In the genomic region with DNA sequence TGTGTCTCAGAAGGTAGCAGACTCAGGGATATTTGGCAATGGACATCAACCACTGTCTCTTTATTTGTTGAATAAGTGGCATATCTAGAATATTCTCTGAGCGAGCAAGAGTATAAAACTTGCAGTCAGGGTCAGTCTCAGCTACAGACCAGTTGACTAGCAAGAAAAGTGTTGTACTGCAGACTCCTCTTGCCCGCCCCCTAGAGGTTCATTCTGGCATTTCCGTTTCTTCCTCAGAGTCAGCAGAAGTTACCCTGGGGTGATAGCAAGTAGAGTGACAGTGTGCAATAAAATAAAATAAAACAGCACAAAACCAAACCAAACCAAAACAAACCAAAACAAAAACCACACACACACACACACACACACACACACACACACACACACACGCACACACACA, we compare ENCODE assay signal across 10 mouse cellular contexts.
DNase-seq lines count a peak whose midpoint lies in the region; ATAC-seq and TF ChIP-seq lines count a peak whose summit lies in the region.
"Had no signal": no experiment of that assay in that cellular context is flagged by ENCODE, and none has a peak within 500 bp of the region (broad histone marks: within the 10 kb centered on the region; RNA-seq: fewer than 3 reads in every experiment).

No protein-coding gene starts in this region.

- H3K27ac ChIP-seq in hindbrain, postnatal 0 days = no peak overlapping the region
- H3K27ac ChIP-seq in hindbrain, embryonic 16.5 days (ENCODE audit: low read depth, low read length) = no peak overlapping the region
- no peak overlapping the region for H3K27ac ChIP-seq in ES-E14 (ENCODE audit: insufficient read depth, low read depth, low read length, poor library complexity, severe bottlenecking)
- H3K27ac ChIP-seq: stomach, embryonic 15.5 days had no signal

- H3K4me2 ChIP-seq in hindbrain, postnatal 0 days (ENCODE audit: low read depth, low read length) = no peak overlapping the region
- no peak overlapping the region for H3K4me2 ChIP-seq in hindbrain, embryonic 16.5 days (ENCODE audit: low read length)
- H3K4me2 ChIP-seq: stomach, embryonic 15.5 days had no signal

- no peak overlapping the region for H3K4me3 ChIP-seq in hindbrain, postnatal 0 days (ENCODE audit: low read length)
- no peak overlapping the region for H3K4me3 ChIP-seq in hindbrain, embryonic 16.5 days (ENCODE audit: low read length)
- H3K4me3 ChIP-seq in ES-E14 (ENCODE audit: insufficient read depth in 1 of 2, low read depth in 1 of 2, low read length in 2 of 2, poor library complexity in 1 of 2, severe bottlenecking in 1 of 2) = no peak overlapping the region
- H3K4me3 ChIP-seq: stomach, embryonic 15.5 days had no signal

- TF ChIP-seq CTCF in hindbrain, postnatal 0 days (IDR thresholded peaks at IDR 0.05; ENCODE audit: low read depth) = peak; percentile 38; the same call in 1 of the 2 replicates

- WGBS in hindbrain, postnatal 0 days = 57% methylated on average over 4 of the region's 4 CpGs
- 60% methylated on average over 4 of the region's 4 CpGs for WGBS in hindbrain, embryonic 16.5 days

- no peak for DNase-seq in hindbrain, postnatal 0 days (ENCODE audit: low spot score)
- DNase-seq in 3T3-L1 (ENCODE audit: low read depth, low spot score) (peak; percentile 73), ES-E14 (ENCODE audit: low read depth, low spot score) (peak; percentile 52)
- DNase-seq in embryo, embryonic 9.5 days (ENCODE audit: extremely low spot score) = peak; percentile 12
- DNase-seq in gastrocnemius, postnatal 10 days = no peak
- no peak for DNase-seq in frontal cortex, postnatal 10 days (ENCODE audit: low spot score in 2 of 2)
- DNase-seq in cerebellum, adult 9-11 months = no peak

- in situ Hi-C loops in ES-E14 (cut with MboI; ENCODE audit: low sequenced_read_pairs in 2 of 2, unreplicated experiment in 2 of 2) = no loop called here

- H3K36me3 ChIP-seq in hindbrain, postnatal 0 days (ENCODE audit: insufficient read depth, low read length) = no peaks in the 10 kb centered on the region
- no peaks in the 10 kb centered on the region for H3K36me3 ChIP-seq in hindbrain, embryonic 16.5 days (ENCODE audit: control insufficient read depth, insufficient read depth, low read length)
- no peaks in the 10 kb centered on the region for H3K36me3 ChIP-seq in ES-E14 (ENCODE audit: control insufficient read depth, insufficient read depth, low read length, poor library complexity, severe bottlenecking)
- H3K36me3 ChIP-seq: stomach, embryonic 15.5 days had no signal

- no peak overlapping the region for H3K9ac ChIP-seq in hindbrain, postnatal 0 days (replicated peaks; ENCODE audit: low read length)
- no peak overlapping the region for H3K9ac ChIP-seq in hindbrain, embryonic 16.5 days (ENCODE audit: low read depth, low read length)
- H3K9ac ChIP-seq in ES-E14 (ENCODE audit: insufficient read depth, low read depth, low read length, poor library complexity, severe bottlenecking) = no peak overlapping the region
- H3K9ac ChIP-seq: stomach, embryonic 15.5 days had no signal

- no peaks in the 10 kb centered on the region for H3K4me1 ChIP-seq in hindbrain, postnatal 0 days (ENCODE audit: insufficient read depth, low read length)
- no peaks in the 10 kb centered on the region for H3K4me1 ChIP-seq in hindbrain, embryonic 16.5 days (ENCODE audit: control insufficient read depth, insufficient read depth, low read depth, low read length)
- no peaks in the 10 kb centered on the region for H3K4me1 ChIP-seq in ES-E14 (ENCODE audit: control insufficient read depth in 2 of 2, insufficient read depth in 2 of 2, low read length in 2 of 2, poor library complexity in 1 of 2)
- H3K4me1 ChIP-seq: stomach, embryonic 15.5 days had no signal

- no peaks in the 10 kb centered on the region for H3K9me3 ChIP-seq in hindbrain, postnatal 0 days (ENCODE audit: low read length)
- H3K9me3 ChIP-seq in hindbrain, embryonic 16.5 days (ENCODE audit: control insufficient read depth, low read length) = no peaks in the 10 kb centered on the region
- no peaks in the 10 kb centered on the region for H3K9me3 ChIP-seq in ES-E14 (ENCODE audit: control insufficient read depth, insufficient read depth, low read depth, low read length)
- H3K9me3 ChIP-seq: stomach, embryonic 15.5 days had no signal

- no peaks in the 10 kb centered on the region for H3K27me3 ChIP-seq in hindbrain, postnatal 0 days (ENCODE audit: insufficient read depth, low read length)
- no peaks in the 10 kb centered on the region for H3K27me3 ChIP-seq in hindbrain, embryonic 16.5 days (replicated peaks; ENCODE audit: control insufficient read depth, insufficient read depth, low read length)
- H3K27me3 ChIP-seq: stomach, embryonic 15.5 days had no signal

- ATAC-seq in hindbrain, postnatal 0 days = no peak
- no peak for ATAC-seq in hindbrain, embryonic 16.5 days
- ATAC-seq: activated CD4-positive, CD25-positive, alpha-beta regulatory T cell, adult 4 months had no signal

TF ChIP-seq in ES-E14, 5 proteins besides CTCF, POLR2A, EP300 and RAD21:
- peak; percentile 36; the same call in 1 of the 2 replicates for TF ChIP-seq MAFK (IDR thresholded peaks at IDR 0.05; ENCODE audit: insufficient read depth, low read depth, low read length)
- TF ChIP-seq HCFC1 (IDR thresholded peaks at IDR 0.05; ENCODE audit: borderline replicate concordance, insufficient read depth, low read length) = no peak
- no peak for TF ChIP-seq CHD2 (IDR thresholded peaks at IDR 0.05; ENCODE audit: low read depth, low read length)
- TF ChIP-seq ZNF384 (IDR thresholded peaks at IDR 0.05; ENCODE audit: low read depth, low read length) = no peak
- TF ChIP-seq ZC3H11A (IDR thresholded peaks at IDR 0.05; ENCODE audit: borderline replicate concordance, low read depth, low read length) = no peak

Comparison
In these comparisons a context has a peak if more than half of its experiments do, and no peak if none do; other contexts are left out.
1. DNase-seq: peak in 3T3-L1 (single experiment), ES-E14 (single experiment) and embryo, embryonic 9.5 days (single experiment); none in hindbrain, postnatal 0 days (single experiment), gastrocnemius, postnatal 10 days (single experiment), frontal cortex, postnatal 10 days (0 of 2) and cerebellum, adult 9-11 months (single experiment).